Mouse (Mus musculus): Measurements from ENCODE around the gene Plxna2. TPM values are rescaled to one million over a fixed set of nuclear protein-coding genes. Genes with fewer than 3 reads are reported as not detected.
A peak's percentile ranks its signal among the peaks of the same experiment; 100 is the strongest.

Plxna2 gene
- polyA plus RNA-seq, 1 experiment from 2014 or later: 48.3 TPM

Small RNA genes within 50 kb of the gene (microRNA-seq; reads per million reads assigned to microRNA genes)
- gene Mir3962: 5.8 reads per million, percentile 24 among the genes with 10 or more reads in this experiment

Measured in hindbrain, embryonic 14.5 days (tissue).